Mouse (Mus musculus): ENCODE data around the gene Kpna1.
"Not testable (repeated sequence)": the region's sequence is repeated elsewhere in the genome, so short reads cannot be mapped to it uniquely, and the experiment has no call there.

- TF ChIP-seq POLR2A (IDR thresholded peaks at IDR 0.05; ENCODE audit: borderline replicate concordance, insufficient read depth, low read length); CTCF (IDR thresholded peaks at IDR 0.05; ENCODE audit: borderline replicate concordance, insufficient read depth, low read depth, low read length): not testable (repeated sequence)
Measured at GRCm38 (mm10) chr16:35965991-35966390, 12.6 kb upstream of the Kpna1 start.

All from cerebellum, adult 2 months (tissue).